Mouse (Mus musculus) kidney, postnatal 0 days (tissue): ENCODE measurements around the gene 2310011J03Rik. TPM values are rescaled to one million over a fixed set of nuclear protein-coding genes. Genes with fewer than 3 reads are reported as not detected.

ENCODE experiments used
- ATAC-seq: fragments of 200-750 bp; cut with Nextera tagmentation; replicated peaks from 2 replicates; pipeline ENCODE4 v1.8.0; 2017; ENCODE audit warnings: low read depth, moderate number of reproducible peaks, moderate TSS enrichment, moderate library complexity; ENCODE audit not compliant: low FRiP score
- DNase-seq: peaks from one replicate; pipeline ENCODE4 v3.0.0-alpha.2; 2016; ENCODE audit warnings: low spot score
- H3K27ac ChIP-seq: fragments of 300-500 bp; sonication (generic); 2 replicates; pipeline ENCODE4 v1.5.1; 2014; ENCODE audit warnings: mild to moderate bottlenecking
- H3K27me3 ChIP-seq: fragments of 300-500 bp; sonication (generic); 2 replicates; pipeline ENCODE4 v1.6.1; 2014; ENCODE audit warnings: low read length, mixed read lengths; ENCODE audit not compliant: insufficient read depth
- H3K36me3 ChIP-seq: fragments of 300-500 bp; sonication (generic); 2 replicates; pipeline ENCODE4 v1.6.1; 2014; ENCODE audit warnings: low read length, mixed read lengths; ENCODE audit not compliant: insufficient read depth
- H3K4me1 ChIP-seq: fragments of 300-500 bp; sonication (generic); replicated peaks from 2 replicates; pipeline ENCODE4 v1.6.1; 2014; ENCODE audit warnings: antibody characterized with exemption, low read length, mixed read lengths; ENCODE audit not compliant: insufficient read depth
- H3K4me2 ChIP-seq: fragments of 300-500 bp; sonication (generic); 2 replicates; pipeline ENCODE4 v1.6.1; 2014; ENCODE audit warnings: mild to moderate bottlenecking, low read length, moderate library complexity, mixed read lengths
- H3K4me3 ChIP-seq: fragments of 300-500 bp; sonication (generic); replicated peaks from 2 replicates; pipeline ENCODE4 v1.5.1; 2014; ENCODE audit warnings: low read depth, low read length
- H3K9ac ChIP-seq: fragments of 300-500 bp; sonication (generic); 2 replicates; pipeline ENCODE4 v1.6.1; 2014; ENCODE audit warnings: low read depth, low read length
- H3K9me3 ChIP-seq: fragments of 300-500 bp; sonication (generic); replicated peaks from 2 replicates; pipeline ENCODE4 v1.6.1; 2016; ENCODE audit warnings: low read length, inconsistent platforms, mixed read lengths
- CTCF ChIP-seq: IDR thresholded peaks from 2 replicates; pipeline ENCODE4 v1.5.1; 2016; ENCODE audit warnings: antibody characterized with exemption, low read depth, mild to moderate bottlenecking, moderate library complexity
- whole genome bisulfite sequencing: fragments of 180-500 bp; shearing (Covaris S2); extraction: QIAGEN DNeasy Blood & Tissue Kit; methylation state at CpG from one replicate; pipeline ENCODE4 v1.1.7; 2014; 5-methylcytosine and 5-hydroxymethylcytosine counted together
- polyA plus RNA-seq: library from polyadenylated mRNA; unstranded; fragments of >200 nt; fragmentation: Nextera tagmentation; extraction: Ambion mirVana; gene quantifications from 2 replicates; pipeline ENCODE4 v1.2.1, GENCODE M21; 2015

The 2310011J03Rik gene
- polyA plus RNA-seq, 1 experiment from 2014 or later = 52.2 TPM

DNA sequence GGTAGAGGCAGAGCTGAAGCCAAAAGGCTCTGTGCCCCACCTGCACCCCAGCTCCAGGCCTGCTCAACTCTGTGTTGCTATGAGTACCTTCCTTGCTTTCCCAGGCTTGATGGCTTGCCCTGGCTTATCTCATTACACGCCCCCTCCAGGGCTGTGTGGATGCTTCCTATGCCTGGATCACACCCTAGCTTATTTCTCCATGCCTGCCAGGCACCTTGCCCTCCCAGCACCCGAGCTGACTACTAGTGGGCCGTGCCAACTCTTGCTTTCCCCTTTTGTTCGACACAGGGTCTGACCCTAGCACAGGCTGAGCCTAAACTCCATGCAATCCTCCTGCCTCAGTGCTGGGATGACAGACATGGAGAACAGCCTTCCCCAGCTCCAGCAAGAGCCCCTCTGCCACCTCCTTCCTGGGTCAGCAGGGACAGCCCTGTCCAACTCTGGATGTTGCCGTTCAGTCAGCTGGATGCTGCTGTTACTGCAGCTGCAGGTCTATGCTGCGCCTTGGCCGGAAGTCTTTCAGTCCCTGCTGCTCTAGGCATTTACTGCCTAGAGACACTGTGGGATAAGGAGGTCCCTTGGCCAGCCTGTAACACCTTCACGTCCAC is 22.7 kb downstream of the 2310011J03Rik start:
- Histone ChIP-seq H3K4me1 (peaks cover 2% of the 10 kb centered on the region; the same call in 1 of the 2 replicates), H3K27ac (no peak overlapping the region), H3K27me3 (peaks cover 40% of the 10 kb centered on the region), H3K9ac (no peak overlapping the region), H3K4me3 (no peak overlapping the region), H3K9me3 (no peaks in the 10 kb centered on the region), H3K4me2 (no peak overlapping the region), H3K36me3 (peaks cover 11% of the 10 kb centered on the region; the same call in 1 of the 2 replicates)
- TF ChIP-seq CTCF = no peak
- no peak for ATAC-seq
- DNase-seq = no peak
- WGBS = 72% methylated on average over 8 of the region's 8 CpGs

DNA sequence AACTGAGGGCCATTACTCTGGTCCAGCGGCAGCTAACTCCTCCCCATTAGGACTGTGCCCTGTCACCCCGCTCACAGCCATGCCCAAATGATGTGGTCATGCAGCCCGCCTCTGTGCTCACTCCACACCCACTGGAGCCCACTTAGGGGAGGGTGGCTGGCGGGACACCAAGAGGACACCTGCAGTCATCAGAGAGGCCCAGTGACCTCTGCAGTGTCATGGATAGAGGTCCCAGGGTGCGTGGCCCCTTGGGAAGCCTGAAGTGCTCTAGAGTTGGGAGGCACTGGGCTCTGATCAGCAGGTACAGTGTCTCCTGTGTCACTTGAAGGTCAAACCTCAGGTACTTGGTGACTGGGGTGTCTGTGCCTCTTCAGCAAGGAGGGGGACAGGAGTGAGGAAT is 23.5 kb downstream of the 2310011J03Rik start:
- 88% methylated on average over 5 of the region's 5 CpGs for WGBS
- DNase-seq = no peak
- Histone ChIP-seq H3K9ac (no peak overlapping the region), H3K4me1 (no peaks in the 10 kb centered on the region; the same call in 1 of the 2 replicates), H3K4me2 (no peak overlapping the region), H3K9me3 (no peaks in the 10 kb centered on the region), H3K4me3 (no peak overlapping the region), H3K27me3 (peaks cover 40% of the 10 kb centered on the region), H3K36me3 (peaks cover 11% of the 10 kb centered on the region; the same call in 1 of the 2 replicates), H3K27ac (no peak overlapping the region)
- no peak for ATAC-seq
- no peak for TF ChIP-seq CTCF

DNA sequence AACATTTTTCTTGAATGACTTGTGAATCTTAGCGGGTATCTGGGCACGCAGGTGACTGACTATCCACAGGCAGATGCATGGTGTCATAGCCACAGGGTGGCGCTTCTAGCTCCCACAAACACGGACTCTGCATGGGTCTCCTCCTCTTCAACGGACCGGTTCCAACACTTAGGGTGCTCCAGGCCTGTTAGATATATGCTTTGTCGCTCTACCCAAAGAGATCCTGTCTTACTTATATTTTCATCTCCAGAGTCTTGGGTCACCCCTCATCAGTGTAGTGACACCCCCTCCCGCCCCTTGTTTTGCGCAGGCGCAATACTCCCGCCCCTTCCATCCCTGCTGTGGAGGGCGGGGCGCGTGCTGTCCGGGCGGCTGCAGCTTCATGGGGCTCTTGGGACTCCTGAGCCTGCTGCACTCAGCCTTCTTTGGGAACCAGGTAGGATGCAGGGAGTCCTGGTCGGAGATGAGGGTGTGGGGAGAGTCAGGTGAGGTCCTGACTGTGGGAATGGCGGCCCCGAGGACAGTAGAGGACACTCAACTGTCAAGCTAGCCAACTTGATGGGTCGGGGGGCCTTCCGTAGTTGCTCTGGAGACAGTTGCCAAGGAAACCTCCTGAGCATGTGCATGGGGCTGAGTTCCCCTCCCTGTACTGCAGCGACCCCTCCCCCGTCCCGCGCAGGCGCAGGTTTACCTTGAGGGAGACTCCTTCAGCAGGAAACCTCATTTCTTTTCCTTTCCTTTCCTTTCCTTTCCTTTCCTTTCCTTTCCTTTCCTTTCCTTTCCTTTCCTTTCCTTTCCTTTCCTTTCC is 24.5 kb downstream of the 2310011J03Rik start, which contains the start of gene Apc2:
Gene Apc2, plus strand, starts transcription at position 360 of the 808 bp plus-strand sequence.
- 1% methylated on average over 26 of the region's 26 CpGs for WGBS
- peak within 1 kb of the TSS; percentile 53 for H3K4me2 ChIP-seq
- peak within 1 kb of the TSS; percentile 26 for H3K4me3 ChIP-seq
- peaks cover 11% of the 10 kb centered on the region; the same call in 1 of the 2 replicates for H3K36me3 ChIP-seq
- no peaks in the 10 kb centered on the region for H3K9me3 ChIP-seq
- DNase-seq = peak; percentile 77
- H3K9ac ChIP-seq = peak within 1 kb of the TSS; percentile 31; the same call in 1 of the 2 replicates
- peak; percentile 18; the same call in 1 of the 2 replicates for ATAC-seq
- H3K4me1 ChIP-seq = no peaks in the 10 kb centered on the region; the same call in 1 of the 2 replicates
- H3K27ac ChIP-seq = no peak within 1 kb of the TSS
- H3K27me3 ChIP-seq = peaks cover 32% of the 10 kb centered on the region
- TF ChIP-seq CTCF = peak; percentile 72

DNA sequence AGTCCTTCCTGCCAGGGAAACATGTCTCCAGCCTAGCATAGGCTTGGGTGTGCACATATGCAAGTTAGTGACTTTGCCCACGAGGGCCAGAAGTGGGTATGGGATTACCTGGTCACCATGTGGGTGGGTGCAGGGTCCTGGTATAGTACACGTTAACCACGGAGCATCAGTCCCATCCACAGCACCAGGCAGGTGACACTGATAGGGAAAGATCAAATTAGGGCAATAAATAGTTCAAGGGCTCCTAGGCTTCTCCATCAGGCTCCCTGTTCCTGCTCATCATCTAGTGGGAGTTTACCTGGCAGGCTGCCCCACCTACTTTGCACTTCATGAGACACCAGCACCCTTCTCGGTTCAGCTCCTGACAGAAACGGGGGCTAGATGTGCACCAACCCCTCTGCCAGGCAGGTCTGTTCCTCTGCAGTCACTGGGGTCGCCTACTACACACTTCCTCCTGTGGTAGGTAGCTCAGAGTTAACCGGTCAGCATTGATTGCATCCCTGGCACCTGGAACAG is 25.5 kb downstream of the 2310011J03Rik start:
- H3K9me3 ChIP-seq = no peaks in the 10 kb centered on the region
- ATAC-seq (no peak), DNase-seq (no peak)
- H3K9ac ChIP-seq = no peak overlapping the region
- H3K4me3 ChIP-seq = no peak overlapping the region
- H3K4me1 ChIP-seq = no peaks in the 10 kb centered on the region; the same call in 1 of the 2 replicates
- no peak overlapping the region for H3K27ac ChIP-seq
- no peak overlapping the region for H3K4me2 ChIP-seq
- peaks cover 11% of the 10 kb centered on the region; the same call in 1 of the 2 replicates for H3K36me3 ChIP-seq
- WGBS = 47% methylated on average over 7 of the region's 7 CpGs
- peaks cover 22% of the 10 kb centered on the region for H3K27me3 ChIP-seq
- no peak for TF ChIP-seq CTCF

DNA sequence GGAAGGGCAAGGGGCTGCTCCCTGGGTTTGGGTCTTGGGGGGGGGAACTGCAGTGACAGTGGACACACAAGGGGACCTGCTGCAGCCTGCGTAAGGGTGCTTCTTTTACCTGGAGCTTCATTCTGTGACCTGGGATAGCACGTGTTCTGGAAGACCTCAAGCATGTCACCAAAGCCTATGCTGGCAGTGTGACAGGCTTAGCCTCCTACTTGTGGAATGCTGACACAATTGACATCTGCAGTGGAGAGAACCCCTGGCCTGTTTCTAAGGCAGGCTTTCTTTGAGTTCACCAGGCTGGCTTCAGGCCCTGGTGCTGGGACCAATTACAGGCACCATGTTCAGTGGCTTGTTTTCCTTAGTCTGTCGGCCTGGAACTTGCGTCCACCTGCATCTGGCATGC is 26.0 kb downstream of the 2310011J03Rik start:
- Histone ChIP-seq H3K4me3 (no peak overlapping the region), H3K36me3 (peaks cover 11% of the 10 kb centered on the region; the same call in 1 of the 2 replicates), H3K27ac (no peak overlapping the region), H3K27me3 (peaks cover 17% of the 10 kb centered on the region), H3K9me3 (no peaks in the 10 kb centered on the region), H3K9ac (no peak overlapping the region), H3K4me1 (no peaks in the 10 kb centered on the region; the same call in 1 of the 2 replicates), H3K4me2 (no peak overlapping the region)
- no peak for TF ChIP-seq CTCF
- WGBS = 78% methylated on average over 4 of the region's 4 CpGs
- no peak for ATAC-seq
- DNase-seq = no peak

DNA sequence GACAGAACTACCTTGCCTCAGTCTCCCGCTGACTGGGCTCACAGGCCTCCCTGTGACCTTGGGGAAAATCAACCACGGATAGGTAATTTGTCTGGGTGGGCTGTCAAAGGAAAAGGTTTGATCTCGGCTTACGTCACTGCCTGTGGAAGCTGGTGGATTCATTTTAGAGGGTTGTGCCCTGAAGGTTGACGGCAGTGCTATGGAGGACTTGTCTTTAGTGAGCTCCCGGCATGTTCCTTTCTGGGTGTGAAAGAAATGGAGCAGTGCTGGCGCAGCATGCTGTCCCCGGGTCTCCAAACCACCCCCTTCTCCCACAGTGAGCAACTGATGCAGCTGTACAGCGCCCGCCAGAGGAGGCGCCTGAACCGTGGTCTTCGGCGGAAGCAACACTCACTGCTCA is 27.0 kb downstream of the 2310011J03Rik start:
- peak; percentile 22; the same call in 1 of the 2 replicates for TF ChIP-seq CTCF
- Histone ChIP-seq H3K27me3 (peaks cover 8% of the 10 kb centered on the region; the same call in 1 of the 2 replicates), H3K4me2 (peak overlapping the region; percentile 90), H3K4me3 (peak overlapping the region; percentile 97), H3K9me3 (no peaks in the 10 kb centered on the region), H3K4me1 (no peaks in the 10 kb centered on the region; the same call in 1 of the 2 replicates), H3K9ac (peak overlapping the region; percentile 99), H3K27ac (peak overlapping the region; percentile 95), H3K36me3 (peaks cover 14% of the 10 kb centered on the region; the same call in 1 of the 2 replicates)
- WGBS = 15% methylated on average over 14 of the region's 14 CpGs
- ATAC-seq (no peak), DNase-seq (no peak)
